Mouse (Mus musculus): ENCODE measurements around the gene Tmem132e. TPM values are rescaled to one million over a fixed set of nuclear protein-coding genes. Genes with fewer than 3 reads are reported as not detected.

Gene Tmem132e
- not detected for polyA plus RNA-seq (2014; fragmentation: Illumina TruSeq; extraction: RNeasy Lipid Tissue Mini Kit (QIAGEN cat#74804); ENCODE audit: low replicate concordance)

GRCm38 (mm10) chr11:82388371-82389313, at the start of gene Tmem132e:
Gene Tmem132e (plus strand): TSS chr11:82388900.

Other genes starting within 250 kb of the Tmem132e start
- not detected for gene Ccl1, start 83.2 kb upstream of the Tmem132e start, polyA plus RNA-seq (2014; fragmentation: Illumina TruSeq; extraction: RNeasy Lipid Tissue Mini Kit (QIAGEN cat#74804); ENCODE audit: low replicate concordance)

Data from small intestine, adult 10 weeks (tissue).